Mouse (Mus musculus): Measurements from ENCODE around the gene Bri3. TPM values are rescaled to one million over a fixed set of nuclear protein-coding genes. Genes with fewer than 3 reads are reported as not detected.

Gene Bri3
- total and polyA plus RNA-seq, 3 experiments = 21.6 to 40.5 TPM; not detected in 1

DNA sequence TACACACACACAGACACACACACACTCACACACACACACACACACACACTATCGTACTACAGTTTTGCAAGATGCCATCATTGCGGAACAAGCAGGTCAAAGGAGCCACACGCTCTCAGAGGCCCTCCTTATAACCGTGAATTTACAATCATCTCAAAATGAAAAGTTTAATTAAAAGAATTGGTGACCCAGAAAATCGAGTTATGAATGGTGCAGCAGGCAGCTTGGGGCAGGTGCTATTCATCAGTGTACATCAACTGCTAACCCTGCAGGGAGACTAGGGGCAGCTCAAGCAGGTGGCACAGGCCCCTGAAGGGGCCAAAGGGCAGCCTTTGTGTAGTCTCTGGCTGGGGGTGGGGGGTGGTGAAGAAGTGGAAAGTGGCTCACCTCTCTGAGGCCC lies 156.6 kb downstream of the Bri3 start:
- no peaks in the 10 kb centered on the region for H3K4me1 ChIP-seq (ENCODE audit: control insufficient read depth in 1 of 2, insufficient read depth in 2 of 2, low read length in 2 of 2)
- no peak for TF ChIP-seq RAD21 (IDR thresholded peaks at IDR 0.05; ENCODE audit: low read depth, low read length)
- TF ChIP-seq NRF1 (IDR thresholded peaks at IDR 0.05; ENCODE audit: insufficient read depth, low read depth, low read length, poor library complexity, severe bottlenecking) = no peak
- TF ChIP-seq MAFK (IDR thresholded peaks at IDR 0.05; ENCODE audit: borderline replicate concordance, low read depth, low read length) = no peak
- TF ChIP-seq ELF1 (IDR thresholded peaks at IDR 0.05; ENCODE audit: low read depth, low read length) = no peak
- H3K79me2 ChIP-seq (ENCODE audit: control insufficient read depth, insufficient read depth, low read length, poor library complexity) = no peaks in the 10 kb centered on the region
- DNase-seq (ENCODE audit: low read depth, low spot score) = no peak
- H3K27me3 ChIP-seq (ENCODE audit: control insufficient read depth in 1 of 2, insufficient read depth in 2 of 2, low read length in 2 of 2) = no peaks in the 10 kb centered on the region
- no peak overlapping the region for H3K9ac ChIP-seq (ENCODE audit: control insufficient read depth, low read depth, low read length, poor library complexity, severe bottlenecking)
- H3K27ac ChIP-seq (ENCODE audit: control insufficient read depth, low read depth, low read length) = no peak overlapping the region
- H3K4me3 ChIP-seq (ENCODE audit: control insufficient read depth in 1 of 2, insufficient read depth in 1 of 2, low read depth in 2 of 2, low read length in 2 of 2) = no peak overlapping the region
- no peaks in the 10 kb centered on the region for H3K36me3 ChIP-seq (ENCODE audit: control insufficient read depth in 1 of 2, insufficient read depth in 2 of 2, low read length in 2 of 2)
- H3K9me3 ChIP-seq (replicated peaks; ENCODE audit: insufficient read depth, low read length) = no peaks in the 10 kb centered on the region

DNA sequence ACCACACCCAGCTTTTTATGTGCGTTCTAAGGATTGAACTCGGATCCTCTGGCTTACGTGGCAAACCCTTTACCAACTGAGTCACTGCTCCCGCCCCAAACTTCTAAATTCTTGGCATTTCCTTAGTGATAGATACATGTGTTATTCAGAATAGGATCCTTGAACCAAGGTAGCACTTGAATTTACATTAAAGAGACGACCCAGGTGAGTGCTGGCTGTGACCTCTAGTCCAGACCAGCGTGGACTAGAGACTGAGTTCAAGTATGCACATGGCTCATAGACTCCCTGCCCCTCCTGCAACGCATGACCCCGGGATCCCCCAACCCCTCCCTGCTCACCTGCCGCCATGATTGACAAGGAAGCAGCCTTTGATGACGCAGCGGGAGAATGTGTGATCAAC lies 162.0 kb downstream of the Bri3 start:
- Histone ChIP-seq H3K27me3 (ENCODE audit: control insufficient read depth in 1 of 2, insufficient read depth in 2 of 2, low read length in 2 of 2) (no peaks in the 10 kb centered on the region), H3K9me3 (replicated peaks; ENCODE audit: insufficient read depth, low read length) (no peaks in the 10 kb centered on the region), H3K4me3 (ENCODE audit: control insufficient read depth in 1 of 2, insufficient read depth in 1 of 2, low read depth in 2 of 2, low read length in 2 of 2) (no peak overlapping the region), H3K4me1 (ENCODE audit: control insufficient read depth in 1 of 2, insufficient read depth in 2 of 2, low read length in 2 of 2) (no peaks in the 10 kb centered on the region), H3K9ac (ENCODE audit: control insufficient read depth, low read depth, low read length, poor library complexity, severe bottlenecking) (no peak overlapping the region), H3K27ac (ENCODE audit: control insufficient read depth, low read depth, low read length) (no peak overlapping the region), H3K79me2 (ENCODE audit: control insufficient read depth, insufficient read depth, low read length, poor library complexity) (no peaks in the 10 kb centered on the region), H3K36me3 (ENCODE audit: control insufficient read depth in 1 of 2, insufficient read depth in 2 of 2, low read length in 2 of 2) (no peaks in the 10 kb centered on the region)
- TF ChIP-seq ETS1 (IDR thresholded peaks at IDR 0.05; ENCODE audit: low read depth, low read length) = no peak
- TF ChIP-seq ZKSCAN1 (IDR thresholded peaks at IDR 0.05; ENCODE audit: low read depth, low read length) = no peak
- TF ChIP-seq BHLHE40 (IDR thresholded peaks at IDR 0.05; ENCODE audit: borderline replicate concordance, low read depth, low read length) = no peak
- TF ChIP-seq MAFK (IDR thresholded peaks at IDR 0.05; ENCODE audit: borderline replicate concordance, low read depth, low read length) = no peak
- no peak for TF ChIP-seq MYC (IDR thresholded peaks at IDR 0.05; ENCODE audit: low read depth, low read length)
- no peak for TF ChIP-seq MAX (IDR thresholded peaks at IDR 0.05; ENCODE audit: low read length)
- TF ChIP-seq SMC3 (IDR thresholded peaks at IDR 0.05; ENCODE audit: low read depth, low read length) = no peak
- no peak for TF ChIP-seq USF2 (IDR thresholded peaks at IDR 0.05; ENCODE audit: borderline replicate concordance in 1 of 2, insufficient read depth in 1 of 2, low read depth in 1 of 2, low read length in 2 of 2)
- TF ChIP-seq GABPA (IDR thresholded peaks at IDR 0.05; ENCODE audit: low read depth, low read length) = no peak
- TF ChIP-seq CHD2 (IDR thresholded peaks at IDR 0.05; ENCODE audit: low read length) = no peak
- DNase-seq (ENCODE audit: low read depth, low spot score) = no peak

DNA sequence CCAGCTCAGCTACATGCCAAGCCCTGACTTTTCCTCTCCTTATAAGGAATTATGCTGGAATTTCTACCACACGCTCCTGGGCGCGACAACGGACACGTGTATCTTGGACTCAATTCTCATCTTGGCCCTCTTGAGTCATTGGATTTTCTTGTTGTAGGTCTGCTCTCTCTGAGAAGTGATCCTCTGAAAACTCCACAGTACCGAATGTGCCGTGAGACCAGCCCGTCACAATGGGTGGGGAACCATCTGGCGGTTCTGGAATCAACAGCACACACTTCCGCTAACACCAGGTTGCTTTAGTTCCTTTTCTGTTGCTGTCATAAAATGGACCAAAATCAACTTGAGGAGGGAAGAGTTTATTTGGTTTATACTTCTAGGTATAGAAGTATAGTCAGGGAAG lies 166.4 kb downstream of the Bri3 start:
- TF ChIP-seq ELF1 (IDR thresholded peaks at IDR 0.05; ENCODE audit: low read depth, low read length) (no peak), ZKSCAN1 (IDR thresholded peaks at IDR 0.05; ENCODE audit: low read depth, low read length) (no peak), MXI1 (IDR thresholded peaks at IDR 0.05; ENCODE audit: low read depth, low read length) (no peak), SMC3 (IDR thresholded peaks at IDR 0.05; ENCODE audit: low read depth, low read length) (no peak), MAFK (IDR thresholded peaks at IDR 0.05; ENCODE audit: borderline replicate concordance, low read depth, low read length) (no peak), ZC3H11A (IDR thresholded peaks at IDR 0.05; ENCODE audit: low read depth, low read length) (no peak), MAZ (IDR thresholded peaks at IDR 0.05; ENCODE audit: low read depth, low read length) (no peak), USF1 (IDR thresholded peaks at IDR 0.05; ENCODE audit: low read depth, low read length) (no peak), EP300 (IDR thresholded peaks at IDR 0.05; ENCODE audit: low read depth in 1 of 2, low read length in 2 of 2) (no peak), MYB (IDR thresholded peaks at IDR 0.05; ENCODE audit: low read depth, low read length) (no peak), MEF2A (IDR thresholded peaks at IDR 0.05; ENCODE audit: extremely low read depth, insufficient replicate concordance, low read depth, low read length, poor library complexity, severe bottlenecking) (no peak)
- no peak for DNase-seq (ENCODE audit: low read depth, low spot score)

More for the DNA sequence above, 166.4 kb downstream of the Bri3 start:
- H3K4me1 ChIP-seq (ENCODE audit: control insufficient read depth in 1 of 2, insufficient read depth in 2 of 2, low read length in 2 of 2) = no peaks in the 10 kb centered on the region
- H3K27ac ChIP-seq (ENCODE audit: control insufficient read depth, low read depth, low read length) = no peak overlapping the region
- no peaks in the 10 kb centered on the region for H3K27me3 ChIP-seq (ENCODE audit: control insufficient read depth in 1 of 2, insufficient read depth in 2 of 2, low read length in 2 of 2)
- no peak overlapping the region for H3K9ac ChIP-seq (ENCODE audit: control insufficient read depth, low read depth, low read length, poor library complexity, severe bottlenecking)
- no peaks in the 10 kb centered on the region for H3K79me2 ChIP-seq (ENCODE audit: control insufficient read depth, insufficient read depth, low read length, poor library complexity)
- H3K36me3 ChIP-seq (ENCODE audit: control insufficient read depth in 1 of 2, insufficient read depth in 2 of 2, low read length in 2 of 2) = no peaks in the 10 kb centered on the region
- H3K9me3 ChIP-seq (replicated peaks; ENCODE audit: insufficient read depth, low read length) = no peaks in the 10 kb centered on the region
- no peak overlapping the region for H3K4me3 ChIP-seq (ENCODE audit: control insufficient read depth in 1 of 2, insufficient read depth in 1 of 2, low read depth in 2 of 2, low read length in 2 of 2)
